Mouse (Mus musculus): ENCODE data around the gene Mgat5b.
"Not testable (repeated sequence)": the region's sequence is repeated elsewhere in the genome, so short reads cannot be mapped to it uniquely, and the experiment has no call there.

- not testable (repeated sequence) for TF ChIP-seq CTCF (IDR thresholded peaks at IDR 0.05; ENCODE audit: low read depth, low read length); TAL1 (conservative IDR thresholded peaks at IDR 0.05; ENCODE audit: low read depth, low read length); GATA2 (IDR thresholded peaks at IDR 0.05; ENCODE audit: borderline replicate concordance, low read depth, low read length); POLR2AphosphoS5 (IDR thresholded peaks at IDR 0.05; ENCODE audit: insufficient replicate concordance, low read depth, low read length); GATA1 (IDR thresholded peaks at IDR 0.05; ENCODE audit: borderline replicate concordance, low read length)
Observed at GRCm38 (mm10) chr11:116902588-116902987, 16.1 kb upstream of the Mgat5b start.
